Mouse (Mus musculus): ENCODE measurements around the gene Vti1a.

The Vti1a gene

GRCm38 (mm10) chr19:55626483-55626882 is 310.4 kb downstream of the Vti1a start:
- DNase-seq (ENCODE audit: low spot score in 2 of 2): no peak

- DNase-seq (ENCODE audit: low spot score in 2 of 2): no peak
Measured at GRCm38 (mm10) chr19:55626952-55627351, 310.9 kb downstream of the Vti1a start.

- DNase-seq (ENCODE audit: low spot score in 2 of 2): no peak
Measured at GRCm38 (mm10) chr19:55635488-55635887, 319.4 kb downstream of the Vti1a start.

- DNase-seq (ENCODE audit: low spot score in 2 of 2): no peak
Measured at GRCm38 (mm10) chr19:55640251-55640650, 324.2 kb downstream of the Vti1a start.

GRCm38 (mm10) chr19:55641891-55642290 is 325.8 kb downstream of the Vti1a start:
- DNase-seq (ENCODE audit: low spot score in 2 of 2): no peak

GRCm38 (mm10) chr19:55642361-55642760 is 326.3 kb downstream of the Vti1a start:
- no peak for DNase-seq (ENCODE audit: low spot score in 2 of 2)

GRCm38 (mm10) chr19:55643288-55643901 is 327.3 kb downstream of the Vti1a start:
- peak; percentile 23 to 46 for DNase-seq (ENCODE audit: low spot score in 2 of 2)

- DNase-seq (ENCODE audit: low spot score in 2 of 2): no peak
Measured at GRCm38 (mm10) chr19:55643931-55644330, 327.8 kb downstream of the Vti1a start.

GRCm38 (mm10) chr19:55649363-55649762 is 333.3 kb downstream of the Vti1a start:
- DNase-seq (ENCODE audit: low spot score in 2 of 2): no peak

- no peak for DNase-seq (ENCODE audit: low spot score in 2 of 2)
Measured at GRCm38 (mm10) chr19:55651017-55651416, 334.9 kb downstream of the Vti1a start.

GRCm38 (mm10) chr19:55652693-55653265 is 336.7 kb downstream of the Vti1a start:
- no peak for DNase-seq (ENCODE audit: low spot score in 2 of 2)

- peak in 1 of 2 experiments; percentile 6 for DNase-seq (ENCODE audit: low spot score in 2 of 2)
Measured at GRCm38 (mm10) chr19:55660165-55660564, 344.1 kb downstream of the Vti1a start.

GRCm38 (mm10) chr19:55662521-55663223 is 346.6 kb downstream of the Vti1a start:
- DNase-seq (ENCODE audit: low spot score in 2 of 2): peak in 1 of 2 experiments; percentile 7

- DNase-seq (ENCODE audit: low spot score in 2 of 2): no peak
Measured at GRCm38 (mm10) chr19:55667787-55668186, 351.7 kb downstream of the Vti1a start.

GRCm38 (mm10) chr19:55668896-55669295 is 352.8 kb downstream of the Vti1a start:
- DNase-seq (ENCODE audit: low spot score in 2 of 2): no peak
